Mouse (Mus musculus) ES-E14 (cell line): Measurements from ENCODE around the gene Endov. TPM values are rescaled to one million over a fixed set of nuclear protein-coding genes. Genes with fewer than 3 reads are reported as not detected.
A peak's percentile ranks its signal among the peaks of the same experiment; 100 is the strongest.

Source experiments
- DNase-seq: peaks from one replicate; pipeline ENCODE4 v3.0.0-alpha.2; 2013; ENCODE audit warnings: low read depth, low spot score
- H3K27ac ChIP-seq: 2 replicates; pipeline ENCODE4 v1.5.1; 2012; ENCODE audit warnings: low read depth, mild to moderate bottlenecking, low read length, moderate library complexity, mixed read lengths; ENCODE audit not compliant: poor library complexity, insufficient read depth, severe bottlenecking
- H3K36me3 ChIP-seq: 2 replicates; pipeline ENCODE4 v1.6.1; 2012; ENCODE audit warnings: mild to moderate bottlenecking, low read length, moderate library complexity, mixed read lengths; ENCODE audit not compliant: control insufficient read depth, poor library complexity, insufficient read depth, severe bottlenecking
- H3K4me1 ChIP-seq, 2 experiments: fragments of 150-350 bp in 1 of 2; sonication (generic) in 1 of 2; 2 replicates each; pipeline ENCODE4 v1.6.1; 2012; ENCODE audit warnings: low read length in 2 of 2, mild to moderate bottlenecking in 1 of 2, mixed read lengths in 1 of 2; ENCODE audit not compliant: control insufficient read depth in 2 of 2, insufficient read depth in 2 of 2, poor library complexity in 1 of 2
- H3K4me3 ChIP-seq, 2 experiments: fragments of 150-350 bp in 1 of 2; sonication (generic) in 1 of 2; 2 replicates each; pipeline ENCODE4 v1.5.1; 2012; ENCODE audit warnings: low read length in 2 of 2, low read depth in 1 of 2, mild to moderate bottlenecking in 1 of 2, mixed read lengths in 1 of 2; ENCODE audit not compliant: insufficient read depth in 1 of 2, poor library complexity in 1 of 2, severe bottlenecking in 1 of 2
- H3K9ac ChIP-seq: 2 replicates; pipeline ENCODE4 v1.6.1; 2012; ENCODE audit warnings: low read depth, mild to moderate bottlenecking, low read length, mixed read lengths; ENCODE audit not compliant: poor library complexity, insufficient read depth, severe bottlenecking
- H3K9me3 ChIP-seq: fragments of 150-350 bp; sonication (generic); 2 replicates; pipeline ENCODE4 v1.6.1; 2012; ENCODE audit warnings: low read depth, mild to moderate bottlenecking, low read length; ENCODE audit not compliant: control insufficient read depth, insufficient read depth
- CHD2 ChIP-seq: IDR thresholded peaks from 2 replicates; pipeline ENCODE4 v1.6.1; 2014; ENCODE audit warnings: mild to moderate bottlenecking, low read depth, low read length, inconsistent platforms
- HCFC1 ChIP-seq: IDR thresholded peaks from 2 replicates; pipeline ENCODE4 v1.6.1; 2012; ENCODE audit warnings: low read length, inconsistent platforms, borderline replicate concordance; ENCODE audit not compliant: insufficient read depth
- MAFK ChIP-seq: IDR thresholded peaks from 2 replicates; pipeline ENCODE4 v1.6.1; 2014; ENCODE audit warnings: mild to moderate bottlenecking, low read depth, low read length, inconsistent platforms; ENCODE audit not compliant: insufficient read depth
- ZC3H11A ChIP-seq: IDR thresholded peaks from 2 replicates; pipeline ENCODE4 v1.6.1; 2012; ENCODE audit warnings: low read depth, mild to moderate bottlenecking, inconsistent platforms, low read length, borderline replicate concordance
- ZNF384 ChIP-seq: IDR thresholded peaks from 2 replicates; pipeline ENCODE4 v1.6.1; 2012; ENCODE audit warnings: low read depth, low read length, inconsistent platforms
- in situ Hi-C, 2 experiments: fragments of 600-800 bp; cut with MboI; formaldehyde crosslinking; loops; one replicate each; pipeline ENCODE4 v1.15.1; 2025; ENCODE audit warnings: low sequenced_read_pairs in 2 of 2, inconsistent platforms in 1 of 2; ENCODE audit not compliant: unreplicated experiment in 2 of 2
- total RNA-seq: library from RNA; depleted of rRNA; stranded (reverse); fragments of 300-350 nt; gene quantifications from 2 replicates; pipeline ENCODE4 v1.2.3, GENCODE M21; 2012; rRNA removed

Gene Endov
- 10.0 and 13.5 TPM in 2 replicates for total RNA-seq

DNA sequence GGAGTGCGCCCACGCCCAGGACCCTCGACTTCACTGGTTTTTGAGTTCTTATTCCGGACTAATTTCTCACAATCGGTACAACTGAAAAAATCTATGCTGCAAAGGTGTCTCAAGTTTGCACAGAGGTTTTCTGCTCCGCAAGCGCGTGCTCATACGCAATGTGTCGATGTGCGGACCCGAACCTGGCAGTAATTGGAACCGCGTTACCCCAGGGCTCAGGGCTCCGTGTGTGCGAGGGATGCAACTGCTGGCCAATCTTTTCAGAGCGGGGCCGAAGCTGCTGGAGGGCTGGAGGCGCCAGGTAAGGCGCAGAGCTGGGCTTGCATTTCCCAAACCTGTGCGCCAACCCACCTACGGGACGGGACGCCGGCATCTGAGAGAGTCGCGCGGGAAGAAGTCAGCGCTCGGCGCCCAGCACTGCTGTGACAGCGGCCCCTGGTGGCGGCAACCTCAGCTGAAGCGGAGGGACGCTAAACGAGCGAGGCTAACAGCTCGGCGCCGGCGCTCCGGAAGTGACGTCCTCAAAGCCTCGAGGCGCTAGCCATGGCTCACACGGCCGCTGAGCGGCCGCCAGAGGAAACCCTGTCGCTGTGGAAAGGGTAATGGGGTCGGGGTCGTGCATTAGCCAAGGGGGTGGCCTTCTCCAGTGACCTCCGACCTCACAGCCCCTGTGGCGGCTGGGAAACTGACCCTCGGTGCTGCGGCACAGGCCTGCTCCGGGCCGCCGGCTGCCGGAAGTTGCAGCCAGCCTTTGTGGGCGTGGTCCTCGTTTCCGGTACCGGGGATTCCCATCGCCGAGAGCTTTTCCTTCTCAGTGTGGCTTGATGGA is at the start of gene Endov:
TSS of gene Endov (plus strand) at position 487 of the 829 bp plus-strand sequence.
- 0 out of 4 replicates have a peak, but pooled peaks cover 0 to 2% of the 10 kb centered on the region in 2 experiments for H3K4me1 ChIP-seq
- peak; percentile 91 for DNase-seq
- H3K4me3 ChIP-seq, result peak within 1 kb of the TSS; percentile 83 to 94
- no peaks in the 10 kb centered on the region for H3K9me3 ChIP-seq
- peak within 1 kb of the TSS; percentile 80 for H3K27ac ChIP-seq
- in situ Hi-C loops, result no loop called here
- peaks cover 2% of the 10 kb centered on the region; the same call in 1 of the 2 replicates for H3K36me3 ChIP-seq
- TF ChIP-seq ZC3H11A (peak; percentile 59; the same call in 1 of the 2 replicates), CHD2 (peak; percentile 63; the same call in 1 of the 2 replicates), ZNF384 (no peak), MAFK (no peak), HCFC1 (peak; percentile 84)
- peak within 1 kb of the TSS; percentile 94 for H3K9ac ChIP-seq

DNA sequence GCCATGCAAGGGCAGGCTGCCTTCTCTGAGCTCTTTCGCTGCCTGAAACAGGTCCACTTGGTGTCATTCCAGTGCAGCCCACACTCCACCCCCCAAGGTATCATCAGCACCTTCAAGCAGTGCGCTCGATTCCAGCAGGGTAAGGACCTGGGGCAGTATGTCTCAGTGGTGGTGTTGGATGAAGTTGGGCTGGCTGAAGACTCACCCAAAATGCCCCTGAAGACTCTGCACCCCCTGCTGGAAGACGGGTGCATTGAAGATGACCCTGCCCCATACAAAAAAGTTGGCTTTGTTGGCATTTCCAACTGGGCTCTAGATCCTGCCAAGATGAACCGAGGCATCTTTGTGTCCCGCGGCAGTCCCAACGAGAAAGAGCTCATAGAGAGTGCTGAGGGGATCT is 48.9 kb upstream of the Endov start:
- Histone ChIP-seq H3K4me3 (no peak overlapping the region), H3K9ac (no peak overlapping the region), H3K9me3 (no peaks in the 10 kb centered on the region), H3K4me1 (no peaks in the 10 kb centered on the region), H3K36me3 (peaks cover 16% of the 10 kb centered on the region; the same call in 1 of the 2 replicates), H3K27ac (no peak overlapping the region; the same call in 1 of the 2 replicates)
- TF ChIP-seq HCFC1 (no peak), MAFK (no peak), CHD2 (no peak), ZNF384 (no peak), ZC3H11A (no peak)
- in situ Hi-C loops, result no loop called here
- no peak for DNase-seq

DNA sequence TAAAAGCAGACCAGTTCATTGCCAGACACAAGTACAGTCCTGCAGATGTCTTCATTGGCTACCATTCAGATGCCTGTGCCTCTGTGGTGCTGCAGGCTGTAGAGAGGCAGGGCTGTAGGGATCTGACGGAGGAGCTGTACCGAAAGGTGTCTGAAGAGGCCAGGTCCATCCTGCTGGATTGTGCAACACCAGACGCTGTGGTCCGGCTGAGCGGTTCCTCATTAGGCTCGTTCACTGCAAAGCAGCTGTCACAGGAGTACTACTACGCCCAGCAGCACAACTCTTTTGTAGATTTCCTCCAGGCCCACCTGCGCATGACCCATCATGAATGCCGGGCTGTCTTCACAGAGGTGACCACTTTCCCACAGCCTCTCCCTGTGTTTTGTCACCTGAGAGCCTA is 47.7 kb upstream of the Endov start:
- H3K9me3 ChIP-seq, result no peaks in the 10 kb centered on the region
- in situ Hi-C loops, result no loop called here
- no peak for DNase-seq
- H3K27ac ChIP-seq, result no peak overlapping the region
- no peaks in the 10 kb centered on the region for H3K4me1 ChIP-seq
- H3K36me3 ChIP-seq, result peaks cover 13% of the 10 kb centered on the region; the same call in 1 of the 2 replicates
- no peak overlapping the region for H3K9ac ChIP-seq
- no peak for TF ChIP-seq CHD2
- no peak for TF ChIP-seq ZNF384
- TF ChIP-seq MAFK, result no peak
- TF ChIP-seq HCFC1, result no peak
- no peak for TF ChIP-seq ZC3H11A
- no peak overlapping the region for H3K4me3 ChIP-seq

DNA sequence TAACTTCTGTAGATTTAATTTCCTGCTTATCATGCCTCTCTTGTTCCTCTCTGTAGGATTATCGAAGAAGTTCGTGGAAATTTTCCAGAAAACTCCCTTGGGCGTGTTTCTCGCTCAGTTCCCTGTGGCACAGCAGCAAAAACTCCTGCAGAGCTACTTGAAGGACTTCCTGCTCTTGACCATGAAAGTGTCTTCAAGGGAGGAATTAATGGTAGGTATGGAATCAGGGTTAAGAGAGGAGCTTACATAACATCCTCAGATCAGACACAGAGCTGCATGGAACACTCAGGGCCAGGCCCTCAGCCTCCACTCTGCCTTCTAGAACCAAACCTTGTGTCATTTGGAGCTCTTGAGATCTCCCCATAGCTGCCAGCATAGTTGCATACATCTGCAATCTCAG is 35.0 kb upstream of the Endov start:
- Histone ChIP-seq H3K36me3 (peaks cover 15% of the 10 kb centered on the region), H3K9me3 (no peaks in the 10 kb centered on the region), H3K4me3 (no peak overlapping the region), H3K9ac (no peak overlapping the region), H3K27ac (no peak overlapping the region), H3K4me1 (peaks cover 0 to 3% of the 10 kb centered on the region in 2 experiments; a peak in 2 of 4 replicates)
- no peak for DNase-seq
- TF ChIP-seq ZC3H11A (no peak), HCFC1 (no peak), MAFK (no peak), CHD2 (no peak), ZNF384 (no peak)
- in situ Hi-C loops, result no loop called here

DNA sequence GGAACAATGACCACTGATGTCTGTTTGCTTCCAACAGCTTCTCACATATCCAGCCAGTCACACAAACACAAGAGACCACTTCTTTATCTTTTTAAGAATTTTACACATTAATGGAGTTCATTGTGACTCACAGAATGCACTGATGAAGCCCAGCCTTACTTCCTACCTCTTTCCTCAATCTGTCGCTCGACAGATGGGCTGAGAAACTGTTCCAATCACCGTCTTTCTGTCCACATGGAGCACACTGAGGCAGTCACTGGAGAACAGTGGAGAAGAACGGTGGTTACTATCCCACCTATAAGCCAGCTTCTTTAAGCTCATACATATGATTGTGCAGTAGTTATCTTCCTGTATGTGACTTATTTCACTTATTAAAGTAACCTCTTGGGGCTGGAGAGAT is 13.3 kb upstream of the Endov start:
- H3K36me3 ChIP-seq, result peaks cover 26% of the 10 kb centered on the region; the same call in 1 of the 2 replicates
- no peaks in the 10 kb centered on the region for H3K4me1 ChIP-seq
- TF ChIP-seq ZC3H11A (no peak), HCFC1 (no peak), ZNF384 (no peak), MAFK (no peak), CHD2 (no peak)
- in situ Hi-C loops, result no loop called here
- H3K9ac ChIP-seq, result no peak overlapping the region
- H3K9me3 ChIP-seq, result no peaks in the 10 kb centered on the region
- H3K27ac ChIP-seq, result no peak overlapping the region
- H3K4me3 ChIP-seq, result no peak overlapping the region
- no peak for DNase-seq
